Mouse (Mus musculus): Measurements from ENCODE around the gene 2610021A01Rik.
"Not testable (repeated sequence)": the region's sequence is repeated elsewhere in the genome, so short reads cannot be mapped to it uniquely, and the experiment has no call there.

2610021A01Rik gene

DNA sequence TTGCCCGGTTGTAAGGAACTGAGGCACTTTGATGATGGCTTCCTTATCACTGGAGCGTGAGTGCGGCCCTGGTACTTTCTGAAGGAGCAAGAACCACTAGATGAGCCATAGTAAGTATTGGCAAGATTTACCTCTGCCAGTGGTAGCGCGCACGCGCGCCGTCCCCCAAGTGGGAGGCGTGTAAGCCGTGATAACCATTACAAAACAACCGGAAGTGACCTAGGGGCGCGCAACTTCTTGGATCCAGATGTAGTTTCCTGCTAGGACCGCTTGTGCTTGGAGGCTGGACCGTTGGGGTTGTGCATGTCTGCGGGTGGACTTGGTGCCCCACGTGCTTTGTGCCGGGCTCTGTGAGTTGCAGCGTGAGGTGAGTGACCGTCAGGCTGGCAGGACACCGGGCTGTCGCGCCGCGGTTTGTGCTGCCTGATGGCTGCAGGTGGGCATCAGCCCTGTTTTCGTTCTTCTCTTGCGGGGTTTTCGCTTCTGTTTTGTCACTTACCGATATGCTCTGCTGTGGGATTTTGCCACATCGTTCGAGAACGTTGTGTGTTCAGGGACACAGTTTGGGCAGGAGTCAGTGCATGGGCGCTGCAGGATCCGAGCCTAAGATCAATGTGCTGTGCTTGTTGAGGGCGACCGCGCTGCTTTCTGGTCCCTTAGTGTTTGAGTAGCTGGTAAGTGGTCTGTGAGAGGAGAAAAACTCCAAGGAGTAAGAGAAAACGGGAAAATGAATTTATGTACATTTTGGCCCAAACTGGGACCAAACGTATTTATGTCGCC lies at the start of gene 2610021A01Rik:
Gene 2610021A01Rik (plus strand): TSS at position 197 of the 780 bp plus-strand sequence.
- in situ Hi-C loops (cut with MboI, MseI) = loop anchor here (5.0 to 25.0 kb wide), 4 partner anchors 33 to 1937 kb away; partner anchors contain the start of genes Zfp141 and Zfp788

DNA sequence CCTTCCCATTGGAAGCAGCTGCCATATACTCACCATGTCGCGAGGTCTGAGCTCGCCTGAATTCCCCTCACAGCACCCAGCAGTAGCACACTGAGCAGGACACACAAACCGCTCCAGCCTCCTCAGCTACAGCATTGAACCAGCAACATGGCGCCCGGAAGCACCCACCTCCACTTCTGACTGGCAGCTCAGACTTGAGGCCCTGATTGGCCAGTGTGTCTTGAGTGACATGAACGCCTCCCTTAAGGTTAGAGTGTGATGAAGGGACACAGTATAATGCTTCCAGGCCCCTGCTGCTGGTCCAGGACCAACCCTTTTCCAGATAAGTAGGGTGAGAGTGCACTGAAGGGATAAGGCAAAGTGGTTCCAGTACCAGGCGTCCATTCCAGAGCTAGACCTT lies 38.3 kb upstream of the 2610021A01Rik start:
- in situ Hi-C loops (cut with MboI, MseI) = no loop called here

GRCm38 (mm10) chr7:41573562-41573961 lies 25.5 kb upstream of the 2610021A01Rik start, which contains the start of gene Gm6871:
Gene Gm6871, minus strand, starts transcription at chr7:41573662.
- in situ Hi-C loops (cut with MboI, MseI) = not testable (repeated sequence)

DNA sequence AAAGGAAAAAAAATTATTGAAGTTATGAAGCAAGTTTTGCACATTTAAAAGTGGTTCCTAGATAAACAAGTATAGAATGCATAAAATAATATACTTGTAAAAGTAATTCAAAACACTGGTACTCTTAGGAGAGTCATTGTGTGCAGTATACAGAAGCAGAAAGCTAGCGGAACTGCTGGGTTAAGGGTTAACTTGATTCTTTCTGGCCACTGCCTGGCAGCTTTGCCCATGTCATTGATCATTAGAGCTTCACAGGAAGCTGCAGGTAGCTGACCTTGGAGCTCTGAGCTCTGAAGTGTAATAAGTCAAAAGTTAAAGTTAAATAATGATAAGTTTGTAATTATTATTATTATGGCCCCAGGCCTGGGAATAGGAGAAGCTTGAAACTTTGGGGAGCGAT lies 21.1 kb upstream of the 2610021A01Rik start:
- in situ Hi-C loops (cut with MboI, MseI) = loop anchor here (25.0 kb wide), 1 partner anchor 1916 kb away; no protein-coding TSS in a partner anchor

GRCm38 (mm10) chr7:41582028-41582427 lies 17.0 kb upstream of the 2610021A01Rik start:
- in situ Hi-C loops (cut with MboI, MseI) = loop anchor here (25.0 kb wide), 1 partner anchor 1920 kb away; no protein-coding TSS in a partner anchor

DNA sequence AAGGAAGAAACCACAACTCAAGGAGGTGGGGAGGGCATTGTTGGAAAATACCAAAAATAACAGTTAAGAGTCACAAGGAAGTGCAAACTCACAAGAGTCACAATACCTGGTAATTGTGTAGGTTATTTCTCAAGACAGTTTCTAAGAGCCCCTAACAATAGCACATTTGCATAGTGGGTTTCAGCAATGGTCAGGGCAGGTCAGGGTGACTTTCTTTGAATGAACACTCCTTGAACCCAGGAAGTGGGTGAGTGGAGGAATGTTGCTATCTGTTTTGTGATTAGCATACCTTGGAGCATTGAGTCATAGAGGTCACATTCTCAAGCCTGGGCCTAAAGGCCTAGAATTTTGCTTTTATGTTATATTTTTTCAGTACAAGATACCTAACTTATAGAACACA lies 11.2 kb upstream of the 2610021A01Rik start:
- in situ Hi-C loops (cut with MboI, MseI) = loop anchor here (25.0 kb wide), 1 partner anchor 1926 kb away; no protein-coding TSS in a partner anchor

DNA sequence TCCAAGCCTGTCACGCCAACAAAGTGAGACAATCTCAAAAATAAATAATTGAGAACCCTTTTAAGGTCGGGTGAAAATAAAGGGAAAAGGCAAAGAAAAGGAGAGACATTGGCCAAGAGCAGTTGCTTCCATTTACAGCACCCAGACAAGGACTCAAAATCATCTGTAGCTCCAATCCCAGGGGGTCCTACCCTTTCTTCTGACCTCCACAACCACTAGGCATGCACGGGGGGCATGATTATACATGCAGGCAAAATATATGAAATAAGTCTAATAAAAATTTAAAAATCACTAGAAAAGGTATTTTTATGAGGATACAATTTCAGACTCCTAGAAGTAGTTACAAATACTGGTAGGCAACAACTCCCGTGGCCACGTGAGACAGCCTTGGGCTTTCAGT lies 415 bp upstream of the 2610021A01Rik start:
- in situ Hi-C loops (cut with MboI, MseI) = loop anchor here (5.0 to 25.0 kb wide), 4 partner anchors 34 to 1936 kb away; partner anchors contain the start of genes Zfp141 and Zfp788

DNA sequence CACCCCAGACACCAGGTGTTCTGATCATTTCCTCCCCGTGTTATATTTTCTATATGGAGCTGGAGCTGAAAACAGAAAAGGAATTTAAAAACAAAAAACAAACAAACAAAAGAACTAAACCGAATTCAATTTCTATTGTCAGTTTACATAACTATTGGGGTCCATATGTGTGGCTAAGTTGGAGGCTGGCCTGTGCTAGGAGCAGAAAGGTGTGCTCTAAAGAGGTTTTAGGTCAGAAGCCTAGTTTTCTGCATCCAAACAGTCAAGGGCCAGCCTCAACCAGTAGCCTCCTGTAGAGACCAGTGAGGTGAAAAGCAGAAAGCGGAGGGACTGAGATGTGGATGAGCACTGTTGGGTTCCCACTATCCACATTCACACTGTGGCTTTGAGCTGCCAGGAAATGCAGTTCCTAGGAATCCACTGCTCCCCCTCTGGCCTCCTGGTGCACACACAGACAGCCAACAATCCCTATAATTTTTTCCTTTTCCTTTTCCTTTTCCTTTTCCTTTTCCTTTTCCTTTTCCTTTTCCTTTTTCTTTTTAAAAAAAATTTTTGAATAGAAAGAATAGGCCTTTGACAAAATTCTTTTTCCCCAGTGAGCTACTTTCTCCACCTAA lies 1.0 kb downstream of the 2610021A01Rik start:
- in situ Hi-C loops (cut with MboI, MseI) = loop anchor here (5.0 to 25.0 kb wide), 6 partner anchors 32 to 1962 kb away; partner anchors contain the start of genes Zfp141, Zfp658, Zfp715 and Zfp788

- in situ Hi-C loops (cut with MboI, MseI) = loop anchor here (25.0 kb wide), 2 partner anchors 1701 to 1951 kb away; partner anchors contain the start of genes Zfp658 and Zfp715
Measured at GRCm38 (mm10) chr7:41611654-41612053, 12.6 kb downstream of the 2610021A01Rik start.

DNA sequence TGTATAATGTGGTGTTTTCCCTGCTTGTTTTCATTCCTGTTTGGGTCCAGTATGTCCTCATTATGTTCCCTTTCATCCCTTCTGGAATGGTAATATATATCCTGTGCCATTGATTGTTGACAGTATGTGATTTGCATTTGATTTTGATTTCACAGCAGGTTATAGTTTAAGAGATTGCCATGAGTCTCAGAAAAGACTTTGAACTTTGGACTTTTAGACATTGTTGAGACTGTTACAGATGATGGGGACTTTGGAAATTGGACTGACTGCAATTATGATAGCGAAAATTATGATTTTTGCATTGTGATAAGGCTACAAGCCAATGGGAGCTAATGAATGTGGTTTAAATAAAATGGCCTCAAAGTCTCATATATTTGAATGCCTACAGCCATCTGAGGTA lies 17.2 kb downstream of the 2610021A01Rik start:
- in situ Hi-C loops (cut with MboI, MseI) = loop anchor here (25.0 kb wide), 2 partner anchors 1696 to 1946 kb away; partner anchors contain the start of genes Zfp658 and Zfp715

DNA sequence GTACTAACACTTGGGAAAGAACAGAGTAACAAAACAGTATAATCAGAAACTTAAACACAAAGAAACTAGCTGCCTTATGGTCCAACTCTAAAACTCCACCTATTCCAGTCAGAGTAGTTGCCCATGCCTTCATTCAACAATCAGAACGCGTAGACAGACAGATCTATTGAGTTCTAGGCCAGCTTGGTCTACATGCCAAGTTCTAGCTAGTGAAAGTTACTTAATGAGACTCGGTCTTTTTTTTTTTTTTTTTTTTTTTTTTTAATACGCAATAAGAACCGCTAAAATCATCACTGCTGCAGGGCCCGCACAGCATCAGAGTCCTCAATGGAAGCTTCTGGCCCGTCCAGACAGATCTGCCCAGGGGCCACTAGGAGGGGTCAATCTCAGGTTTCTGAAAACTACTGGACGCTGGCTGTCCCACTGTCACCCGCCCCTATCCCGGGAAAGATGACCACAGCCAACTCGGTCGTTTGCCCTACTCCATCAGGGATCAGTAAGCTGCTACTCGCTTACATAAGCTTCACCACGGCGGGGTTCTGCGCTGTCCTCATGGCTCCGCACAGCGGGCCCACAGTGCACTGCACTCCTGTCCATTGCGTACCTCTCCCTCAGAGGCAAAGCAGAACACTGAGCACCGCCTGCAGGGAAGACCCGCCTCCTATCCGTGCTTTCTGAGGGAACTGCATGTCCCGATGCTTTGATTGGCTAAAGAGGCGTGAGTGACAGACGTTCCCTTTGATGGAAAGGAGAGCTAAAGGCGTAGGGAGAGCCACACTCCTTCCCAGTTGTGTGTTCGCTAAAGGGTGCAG lies 33.6 kb downstream of the 2610021A01Rik start, which contains the start of gene Zfp788:
Gene Zfp788 (plus strand): TSS at position 795 of the 812 bp plus-strand sequence.
- in situ Hi-C loops (cut with MboI, MseI) = loop anchor here (5.0 kb wide), 2 partner anchors 35 to 140 kb away; partner anchors contain the start of gene 2610021A01Rik

DNA sequence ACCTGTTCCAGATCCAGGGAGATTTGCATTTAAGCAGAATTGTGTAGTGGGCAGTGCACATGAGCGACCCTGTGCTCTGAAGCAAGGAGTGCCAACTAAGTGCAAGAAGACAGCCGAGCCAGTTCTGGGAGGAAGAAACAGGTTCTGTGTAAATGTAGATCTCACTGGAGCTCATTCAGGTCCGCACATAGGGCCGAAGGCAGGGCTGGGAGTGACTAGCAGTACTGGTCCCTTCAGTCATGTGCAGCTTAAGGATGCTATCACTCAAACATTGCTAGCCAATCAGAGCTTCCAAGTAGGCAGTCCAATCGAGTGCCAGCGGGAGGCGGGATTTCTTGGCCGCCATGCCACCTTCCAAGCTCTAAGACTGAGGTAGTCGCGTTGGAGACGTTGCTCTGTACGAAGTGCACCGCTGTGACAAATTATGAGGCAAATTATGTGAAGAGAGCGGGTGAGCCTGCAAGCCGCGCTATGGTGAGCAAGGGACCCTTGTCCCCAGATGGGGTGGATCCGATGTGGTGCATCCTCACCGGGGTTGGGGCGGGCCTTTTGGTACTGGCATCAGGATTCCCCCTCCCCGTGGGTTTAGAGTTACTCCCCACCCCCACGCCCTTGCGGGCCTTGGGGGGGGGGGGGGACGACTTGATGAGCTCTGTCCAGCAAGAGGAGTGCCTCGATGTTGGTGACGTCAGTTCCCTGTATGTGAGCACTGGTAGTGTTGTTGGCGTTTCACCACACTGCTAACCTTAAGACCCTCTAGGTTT lies 34.4 kb downstream of the 2610021A01Rik start:
- in situ Hi-C loops (cut with MboI, MseI) = loop anchor here (5.0 kb wide), 2 partner anchors 36 to 141 kb away; partner anchors contain the start of gene 2610021A01Rik

DNA sequence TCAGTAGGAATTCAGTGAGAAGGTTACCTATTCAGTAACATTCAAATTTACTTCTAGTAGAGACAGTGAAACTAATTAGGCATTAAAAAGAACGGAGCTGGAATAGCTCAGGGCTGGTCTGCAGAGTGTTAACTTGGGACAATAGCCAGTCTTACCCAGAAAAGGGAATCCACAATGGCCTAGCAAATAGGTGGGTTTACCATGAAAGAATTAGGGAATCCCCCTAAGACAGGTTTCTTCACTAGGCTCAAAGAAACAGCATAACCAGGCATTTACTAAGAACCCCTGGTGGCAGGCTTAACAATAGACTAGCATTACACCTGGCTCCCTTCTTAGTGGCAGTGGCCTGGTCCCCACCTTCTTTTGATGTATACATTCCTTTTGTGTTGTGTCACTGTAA lies 75.3 kb downstream of the 2610021A01Rik start:
- in situ Hi-C loops (cut with MboI, MseI) = not testable (repeated sequence)

Data from regulatory T cell (primary cell).